Mouse (Mus musculus) liver (tissue): ENCODE results near the gene Ankzf1.
A peak's percentile ranks its signal among the peaks of the same experiment; 100 is the strongest.

ENCODE experiments used
- DNase-seq: peaks from one replicate; pipeline ENCODE4 v3.0.0-alpha.2; 2020; ENCODE audit warnings: mixed read lengths

Gene Ankzf1

DNA sequence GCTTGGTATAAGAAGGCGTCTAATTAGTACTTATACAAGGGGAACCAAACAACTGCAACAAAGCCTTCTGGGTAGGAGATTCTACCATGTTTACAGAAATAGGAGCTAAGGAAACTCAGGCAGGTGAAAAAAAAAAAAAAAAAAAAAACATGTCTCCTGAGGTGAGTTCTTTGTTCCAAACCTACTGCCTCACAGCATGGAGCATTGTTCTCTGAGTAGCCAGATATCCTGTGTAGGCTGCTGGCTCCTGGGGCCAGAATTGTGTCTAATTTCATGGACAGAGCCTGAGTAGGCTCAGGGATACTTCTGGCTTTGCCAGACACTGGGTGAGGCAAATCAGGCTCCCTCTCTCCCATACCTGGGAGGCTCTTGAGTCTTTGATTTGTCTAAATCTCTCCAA lies 35.7 kb downstream of the Ankzf1 start:
- DNase-seq, result no peak

DNA sequence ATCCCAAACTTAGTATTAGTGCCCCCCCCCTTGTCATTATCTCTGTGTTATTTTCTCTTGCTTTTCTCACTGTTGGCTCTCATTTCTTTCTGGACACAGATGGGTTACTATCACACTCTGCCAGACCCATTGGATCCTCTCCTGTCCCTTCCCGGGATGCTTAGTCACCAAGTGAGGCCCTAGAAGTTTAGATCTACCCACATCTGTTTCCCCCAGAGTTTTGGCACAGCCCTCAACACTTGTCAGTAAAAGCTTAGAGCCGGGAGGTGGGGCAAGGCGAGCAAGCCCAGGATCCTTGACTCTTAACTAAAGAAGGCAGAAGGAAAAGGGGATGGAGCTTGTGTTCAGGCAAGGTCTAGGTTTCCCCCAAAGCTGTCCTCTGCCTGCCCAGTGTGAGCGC lies 37.2 kb downstream of the Ankzf1 start:
- peak; percentile 71 for DNase-seq

GRCm38 (mm10) chr1:75230335-75230994 lies 38.5 kb downstream of the Ankzf1 start:
- peak; percentile 70 for DNase-seq

- peak; percentile 35 for DNase-seq
Observed at GRCm38 (mm10) chr1:75231224-75231623, 39.3 kb downstream of the Ankzf1 start.

DNA sequence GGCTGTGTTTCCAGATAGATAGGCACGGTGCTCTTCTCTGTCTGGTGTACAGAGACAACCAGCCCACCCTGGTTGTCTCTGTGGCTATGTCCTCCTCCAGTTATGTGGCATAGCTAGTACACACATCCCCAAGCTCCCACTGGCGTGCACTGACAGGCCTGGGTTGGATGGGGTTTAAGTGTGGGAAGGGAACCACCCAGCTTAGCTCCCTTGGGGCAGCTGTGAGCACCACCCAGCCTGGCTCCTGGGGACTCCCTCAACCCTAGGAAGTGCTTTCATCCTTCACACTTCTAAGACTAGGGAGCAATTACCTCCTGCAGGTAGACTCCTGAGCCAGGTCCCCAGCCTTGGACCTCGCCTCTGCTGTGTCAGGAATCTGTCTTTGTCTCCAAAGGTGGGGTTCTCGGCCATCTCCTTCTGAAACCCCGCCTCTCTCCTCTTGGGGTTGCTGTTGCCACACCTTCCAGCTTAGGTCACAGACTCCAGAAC lies 39.8 kb downstream of the Ankzf1 start, which contains the start of gene A630095N17Rik:
Gene A630095N17Rik (minus strand): TSS at position 439 of the 489 bp plus-strand sequence.
- DNase-seq, result no peak

DNA sequence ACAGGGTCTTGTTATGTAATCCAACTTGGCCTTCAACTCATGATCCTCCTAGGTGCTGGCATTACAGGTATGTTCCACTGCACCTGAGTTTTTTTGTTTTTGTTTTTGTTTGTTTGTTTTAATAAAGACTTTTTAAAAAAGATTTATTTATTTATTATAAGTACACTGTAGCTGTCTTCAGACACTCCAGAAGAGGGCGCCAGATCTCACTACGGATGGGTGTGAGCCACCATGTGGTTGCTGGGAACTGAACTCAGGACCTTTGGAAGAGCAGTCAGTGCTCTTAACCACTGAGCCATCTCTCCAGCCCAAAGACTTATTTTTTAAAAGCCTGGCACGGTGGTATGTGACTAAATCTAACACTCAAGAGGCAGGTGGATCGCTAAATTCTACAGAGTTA lies 40.5 kb downstream of the Ankzf1 start:
- DNase-seq, result peak; percentile 42

- DNase-seq, result peak; percentile 83
Observed at GRCm38 (mm10) chr1:75234606-75235005, 42.7 kb downstream of the Ankzf1 start.

- peak; percentile 94 for DNase-seq
Observed at GRCm38 (mm10) chr1:75236117-75237050, 44.4 kb downstream of the Ankzf1 start, which contains the start of gene Dnajb2. TSS of gene Dnajb2 (plus strand) at chr1:75236406.

- no peak for DNase-seq
Observed at GRCm38 (mm10) chr1:75239591-75239990, 47.6 kb downstream of the Ankzf1 start.

- no peak for DNase-seq
Observed at GRCm38 (mm10) chr1:75243411-75243810, 51.5 kb downstream of the Ankzf1 start.

- no peak for DNase-seq
Observed at GRCm38 (mm10) chr1:75244175-75244826, 52.4 kb downstream of the Ankzf1 start.

DNA sequence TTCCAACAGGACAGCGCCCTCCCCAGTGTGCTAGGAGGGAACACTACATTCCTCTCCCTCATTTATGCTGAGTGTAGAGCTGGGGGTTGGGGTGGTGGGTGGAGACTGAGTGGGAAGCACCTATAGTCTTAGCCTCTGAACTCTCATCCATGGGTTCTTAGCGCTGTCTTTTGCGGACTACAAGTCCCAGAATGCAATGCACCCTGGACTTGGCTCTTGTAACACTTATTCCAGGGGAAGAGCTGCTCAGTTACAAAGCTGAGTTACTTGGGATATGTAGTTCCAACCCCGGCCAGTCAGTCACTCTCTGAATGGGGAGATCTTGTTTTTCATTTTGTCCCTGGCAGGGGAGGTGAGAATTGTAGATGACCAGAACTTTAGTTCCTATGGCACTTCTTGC lies 52.9 kb downstream of the Ankzf1 start:
- DNase-seq, result peak; percentile 41

GRCm38 (mm10) chr1:75247071-75247930 lies 55.4 kb downstream of the Ankzf1 start:
- DNase-seq, result no peak

GRCm38 (mm10) chr1:75248041-75248772 lies 56.3 kb downstream of the Ankzf1 start:
- DNase-seq, result no peak
